Mouse (Mus musculus): ENCODE measurements around the gene Zfp180.
"Not testable (repeated sequence)": the region's sequence is repeated elsewhere in the genome, so short reads cannot be mapped to it uniquely, and the experiment has no call there.

Gene Zfp180

GRCm38 (mm10) chr7:24081634-24082431 is at the start of gene Zfp180:
Zfp180 (plus strand) TSS chr7:24081924.
- DNase-seq, result peak; percentile 98

- no peak for DNase-seq
These were observed 28.9 kb upstream of the Zfp180 start, which contains the start of gene Vmn1r183 for GRCm38 (mm10) chr7:24052660-24053304. Vmn1r183 (plus strand) TSS chr7:24053254.

GRCm38 (mm10) chr7:24074424-24074823 is 7.3 kb upstream of the Zfp180 start:
- not testable (repeated sequence) for DNase-seq

- DNase-seq, result no peak
These were observed 922 bp downstream of the Zfp180 start for GRCm38 (mm10) chr7:24082457-24083235.

DNA sequence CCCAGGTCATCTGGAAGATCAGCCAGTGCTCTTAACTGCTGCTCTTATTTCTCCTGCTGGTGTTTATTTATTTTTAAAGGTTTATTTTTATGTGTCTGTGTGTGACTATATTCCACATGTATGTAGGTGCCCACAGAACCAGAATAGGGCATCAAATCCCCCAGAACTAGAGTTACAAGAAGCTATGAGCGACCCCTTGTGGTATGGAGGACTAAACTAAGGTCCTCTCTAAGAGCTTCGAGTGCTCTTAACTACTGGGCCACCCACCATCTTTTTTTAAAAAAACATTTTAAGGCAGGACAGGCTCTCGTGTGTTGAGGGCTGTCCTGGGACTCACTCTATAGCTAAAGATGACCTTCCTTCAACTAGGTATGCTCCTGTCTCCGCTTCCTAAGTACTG is 5.1 kb downstream of the Zfp180 start:
- no peak for DNase-seq

DNA sequence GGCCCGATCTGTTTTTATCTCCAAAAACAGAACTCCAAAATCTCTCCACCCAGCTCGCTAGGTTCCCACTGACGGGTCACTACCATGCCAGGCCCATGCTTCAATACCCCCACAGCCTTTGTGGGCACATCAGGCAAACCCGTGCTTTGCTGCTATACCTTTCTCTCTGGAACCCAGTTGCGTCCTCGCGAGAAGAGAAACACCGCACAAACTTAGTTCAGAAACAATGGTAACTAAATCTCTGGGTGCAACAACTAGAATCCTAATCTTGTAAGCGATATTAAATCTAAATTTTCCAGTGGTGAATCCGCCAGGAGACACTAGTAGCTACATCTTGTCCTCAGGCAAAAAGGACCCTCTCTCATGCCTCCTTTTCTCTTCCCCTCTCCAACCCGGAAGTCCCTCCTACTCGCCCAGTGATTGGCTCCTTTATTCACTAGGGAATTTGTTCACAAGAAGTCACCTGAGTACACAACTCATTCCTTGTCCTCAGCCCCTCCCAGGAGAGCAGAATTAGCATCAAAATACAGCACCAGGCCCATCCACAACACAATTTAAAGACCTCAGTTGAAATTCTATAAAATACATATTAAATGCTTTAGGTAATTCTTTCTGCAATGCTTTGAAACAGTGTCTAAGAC is 5.9 kb downstream of the Zfp180 start:
- DNase-seq, result no peak

- DNase-seq, result no peak
These were observed 22.7 kb downstream of the Zfp180 start for GRCm38 (mm10) chr7:24104403-24104802.

DNA sequence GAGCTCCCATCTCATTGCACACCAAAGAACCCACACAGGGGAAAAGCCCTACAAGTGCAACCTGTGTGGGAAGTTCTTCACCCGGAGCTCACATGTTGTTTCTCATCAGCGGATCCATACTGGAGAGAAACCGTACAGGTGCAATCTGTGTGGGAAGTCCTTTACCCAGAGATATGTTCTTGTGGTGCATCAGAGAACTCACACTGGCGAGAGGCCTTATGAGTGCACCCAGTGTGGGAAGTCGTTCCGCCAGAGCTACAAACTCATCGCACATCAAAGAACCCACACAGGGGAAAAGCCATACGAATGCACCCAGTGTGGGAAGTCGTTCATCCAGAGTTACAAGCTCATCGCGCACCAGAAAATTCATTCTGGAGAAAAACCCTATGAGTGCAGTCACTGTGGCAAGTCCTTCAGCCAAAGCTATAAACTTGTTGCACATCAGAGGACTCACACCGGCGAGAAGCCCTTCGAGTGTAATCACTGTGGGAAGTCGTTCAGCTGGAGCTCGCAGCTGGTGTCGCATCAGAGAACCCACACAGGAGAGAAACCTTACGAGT is 23.5 kb downstream of the Zfp180 start:
- DNase-seq, result no peak

GRCm38 (mm10) chr7:24110839-24111238 is 29.1 kb downstream of the Zfp180 start:
- no peak for DNase-seq

GRCm38 (mm10) chr7:24111772-24112155 is 30.0 kb downstream of the Zfp180 start:
- no peak for DNase-seq

- DNase-seq, result peak; percentile 90
These were observed 30.6 kb downstream of the Zfp180 start, which contains the start of gene Zfp112 for GRCm38 (mm10) chr7:24112156-24112856. Zfp112 (plus strand) TSS chr7:24112314.

GRCm38 (mm10) chr7:24113001-24113400 is 31.3 kb downstream of the Zfp180 start:
- DNase-seq, result peak; percentile 85

- no peak for DNase-seq
These were observed 34.9 kb downstream of the Zfp180 start for GRCm38 (mm10) chr7:24116655-24117054.

DNA sequence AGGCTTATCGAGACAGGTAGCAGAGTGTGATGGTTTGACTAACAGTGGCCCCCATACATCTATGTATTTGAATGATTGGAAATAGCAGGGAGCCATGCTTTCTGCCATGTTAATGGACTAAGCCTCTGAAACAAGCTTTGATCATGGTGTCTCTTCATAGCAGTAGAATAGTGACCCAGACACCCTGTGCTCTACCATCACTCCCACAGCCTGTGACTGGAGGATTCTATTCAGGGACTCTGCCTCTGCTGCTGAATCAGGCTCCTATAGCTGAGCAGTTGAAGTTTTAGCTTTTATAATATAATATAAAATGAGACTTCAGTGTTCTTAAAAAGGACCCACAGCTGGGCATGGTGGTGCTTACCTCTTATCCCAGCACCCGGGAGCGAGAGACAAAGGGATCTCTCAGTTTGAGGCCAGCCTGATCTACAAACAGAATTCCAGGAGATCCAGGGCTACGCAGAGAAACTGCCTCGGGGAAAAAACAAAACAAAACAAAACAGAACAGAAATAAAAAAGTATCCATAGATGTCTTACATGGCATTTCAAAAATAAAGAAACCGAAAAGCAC is 51.8 kb downstream of the Zfp180 start:
- no peak for DNase-seq

- peak; percentile 93 for DNase-seq
These were observed 52.5 kb downstream of the Zfp180 start, which contains the start of gene Zfp235 for GRCm38 (mm10) chr7:24133996-24134828. Zfp235 (plus strand) TSS chr7:24134169.

- no peak for DNase-seq
These were observed 60.8 kb downstream of the Zfp180 start for GRCm38 (mm10) chr7:24142566-24142965.

- DNase-seq, result peak; percentile 10
These were observed 71.5 kb downstream of the Zfp180 start for GRCm38 (mm10) chr7:24153272-24153671.

All from lung, postnatal 36 days (tissue).